Mouse (Mus musculus) gastrocnemius, adult 8-10 months (tissue): ENCODE data around the gene Kcnh8. TPM values are rescaled to one million over a fixed set of nuclear protein-coding genes. Genes with fewer than 3 reads are reported as not detected.

Experiments used
- DNase-seq, 2 experiments: peaks; one replicate each; pipeline ENCODE4 v3.0.0; 2022; ENCODE audit warnings: low spot score in 2 of 2
- total RNA-seq, 4 experiments: library from RNA; stranded (reverse); gene quantifications; 2 replicates each; pipeline ENCODE4 v1.2.4; 2022

Kcnh8 gene
- total RNA-seq, 4 experiments from 2014 or later, result 0.07 TPM; not detected in 3

GRCm38 (mm10) chr17:52819007-52819406 lies 216.5 kb downstream of the Kcnh8 start:
- no peak for DNase-seq

GRCm38 (mm10) chr17:52829678-52830077 lies 227.2 kb downstream of the Kcnh8 start:
- DNase-seq, result no peak

- DNase-seq, result no peak
Observed at GRCm38 (mm10) chr17:52873195-52873594, 270.7 kb downstream of the Kcnh8 start.

GRCm38 (mm10) chr17:52878964-52879363 lies 276.5 kb downstream of the Kcnh8 start:
- no peak for DNase-seq

GRCm38 (mm10) chr17:52880051-52880450 lies 277.5 kb downstream of the Kcnh8 start:
- DNase-seq, result no peak

GRCm38 (mm10) chr17:52885210-52885609 lies 282.7 kb downstream of the Kcnh8 start:
- DNase-seq, result no peak

GRCm38 (mm10) chr17:52920519-52921106 lies 318.1 kb downstream of the Kcnh8 start:
- no peak for DNase-seq

GRCm38 (mm10) chr17:52943966-52944365 lies 341.5 kb downstream of the Kcnh8 start:
- no peak for DNase-seq

- DNase-seq, result no peak
Observed at GRCm38 (mm10) chr17:52972735-52973134, 370.2 kb downstream of the Kcnh8 start.

- DNase-seq, result no peak
Observed at GRCm38 (mm10) chr17:52980958-52981357, 378.4 kb downstream of the Kcnh8 start.
